Mouse (Mus musculus) retina, postnatal 7 days (tissue): ENCODE measurements around the gene Cep63.

Experiments
- DNase-seq: peaks from one replicate; pipeline ENCODE4 v3.0.0-alpha.2; 2012; ENCODE audit warnings: low read depth, low spot score

Gene Cep63

GRCm38 (mm10) chr9:102572888-102573287, 53.4 kb downstream of the Cep63 start:
- no peak for DNase-seq

- DNase-seq: no peak
Measured at GRCm38 (mm10) chr9:102558463-102558862, 67.9 kb downstream of the Cep63 start.

GRCm38 (mm10) chr9:102553781-102554180, 72.6 kb downstream of the Cep63 start:
- no peak for DNase-seq

- DNase-seq: no peak
Measured at GRCm38 (mm10) chr9:102551771-102552170, 74.6 kb downstream of the Cep63 start.

GRCm38 (mm10) chr9:102549211-102549610, 77.1 kb downstream of the Cep63 start:
- DNase-seq: no peak

- DNase-seq: no peak
Measured at GRCm38 (mm10) chr9:102547028-102547354, 79.3 kb downstream of the Cep63 start.

GRCm38 (mm10) chr9:102546256-102547027, 79.9 kb downstream of the Cep63 start:
- no peak for DNase-seq

- DNase-seq: no peak
Measured at GRCm38 (mm10) chr9:102545406-102546255, 80.7 kb downstream of the Cep63 start.

- peak; percentile 82 for DNase-seq
Measured at GRCm38 (mm10) chr9:102544773-102545366, 81.5 kb downstream of the Cep63 start.

- DNase-seq: peak; percentile 32
Measured at GRCm38 (mm10) chr9:102544116-102544772, 82.1 kb downstream of the Cep63 start.

- no peak for DNase-seq
Measured at GRCm38 (mm10) chr9:102543761-102544115, 82.6 kb downstream of the Cep63 start.

GRCm38 (mm10) chr9:102542540-102542939, 83.8 kb downstream of the Cep63 start:
- no peak for DNase-seq

GRCm38 (mm10) chr9:102541666-102542065, 84.7 kb downstream of the Cep63 start:
- no peak for DNase-seq

GRCm38 (mm10) chr9:102539699-102540098, 86.6 kb downstream of the Cep63 start:
- DNase-seq: no peak

- DNase-seq: no peak
Measured at GRCm38 (mm10) chr9:102536968-102537367, 89.4 kb downstream of the Cep63 start.
